Mouse (Mus musculus) intestine, postnatal 0 days (tissue): Measurements from ENCODE around the gene Gm1043. TPM values are rescaled to one million over a fixed set of nuclear protein-coding genes. Genes with fewer than 3 reads are reported as not detected.

Source experiments
- ATAC-seq: fragments of 200-750 bp; cut with Nextera tagmentation; 2 replicates; pipeline ENCODE4 v1.8.0; 2017; ENCODE audit warnings: mild to moderate bottlenecking, moderate TSS enrichment, moderate library complexity
- H3K27ac ChIP-seq: fragments of 300-500 bp; sonication (generic); 2 replicates; pipeline ENCODE4 v1.5.1; 2014; ENCODE audit warnings: mild to moderate bottlenecking, low read depth, low read length, moderate library complexity
- H3K27me3 ChIP-seq: fragments of 300-500 bp; sonication (generic); replicated peaks from 2 replicates; pipeline ENCODE4 v1.6.1; 2014; ENCODE audit warnings: low read length, mixed read lengths; ENCODE audit not compliant: control insufficient read depth, insufficient read depth
- H3K36me3 ChIP-seq: fragments of 300-500 bp; sonication (generic); 2 replicates; pipeline ENCODE4 v1.6.1; 2014; ENCODE audit warnings: mild to moderate bottlenecking, moderate library complexity; ENCODE audit not compliant: control insufficient read depth, insufficient read depth
- H3K4me1 ChIP-seq: fragments of 300-500 bp; sonication (generic); replicated peaks from 2 replicates; pipeline ENCODE4 v1.6.1; 2014; ENCODE audit warnings: antibody characterized with exemption, low read length, mixed read lengths; ENCODE audit not compliant: control insufficient read depth, insufficient read depth
- H3K4me2 ChIP-seq: fragments of 300-500 bp; sonication (generic); replicated peaks from 2 replicates; pipeline ENCODE4 v1.6.1; 2014; ENCODE audit warnings: low read depth, mild to moderate bottlenecking, moderate library complexity
- H3K4me3 ChIP-seq: fragments of 300-500 bp; sonication (generic); 2 replicates; pipeline ENCODE4 v1.5.1; 2014; ENCODE audit warnings: low read depth, low read length
- H3K9ac ChIP-seq: fragments of 300-500 bp; sonication (generic); 2 replicates; pipeline ENCODE4 v1.6.1; 2014; ENCODE audit warnings: mild to moderate bottlenecking, low read depth, low read length
- H3K9me3 ChIP-seq: fragments of 300-500 bp; sonication (generic); 2 replicates; pipeline ENCODE4 v1.6.1; 2016; ENCODE audit warnings: mixed run types; ENCODE audit not compliant: control insufficient read depth
- CTCF ChIP-seq: sonication (generic); IDR thresholded peaks from 2 replicates; pipeline ENCODE4 v1.5.1; 2016; ENCODE audit warnings: low read depth, mild to moderate bottlenecking, control low read depth, antibody characterized with exemption, moderate library complexity
- WGBS: fragments of 180-500 bp; shearing (Covaris S2); extraction: QIAGEN DNeasy Blood & Tissue Kit; methylation state at CpG from one replicate; pipeline ENCODE4 v1.1.7; 2014; 5-methylcytosine and 5-hydroxymethylcytosine counted together
- polyA plus RNA-seq: library from polyadenylated mRNA; unstranded; fragments of >200 nt; fragmentation: Nextera tagmentation; extraction: Ambion mirVana; gene quantifications from 2 replicates; pipeline ENCODE4 v1.2.1, GENCODE M21; 2015

Gm1043 gene
- polyA plus RNA-seq, 1 experiment from 2014 or later: 0.03 TPM

DNA sequence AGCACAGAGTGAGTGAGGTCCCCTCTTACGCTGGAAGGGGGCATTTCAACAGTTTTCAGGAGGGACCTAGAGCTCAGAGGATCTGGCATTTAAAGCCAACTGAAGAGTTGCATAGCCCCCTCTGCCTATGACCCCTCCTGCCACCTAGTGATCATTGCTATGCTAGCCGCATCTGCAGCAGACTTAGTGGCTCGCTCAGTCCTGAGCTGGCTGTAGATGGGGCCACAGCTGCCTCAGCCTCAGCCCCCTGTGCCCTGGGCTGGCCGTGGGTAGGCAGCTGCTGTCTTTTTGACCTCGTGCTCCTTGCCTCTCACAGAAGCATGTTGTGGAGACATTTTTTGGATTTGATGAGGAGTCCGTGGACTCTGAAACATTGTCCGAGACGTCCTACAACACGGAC is 32.0 kb downstream of the Gm1043 start:
- Histone ChIP-seq H3K27ac (no peak overlapping the region), H3K4me1 (no peaks in the 10 kb centered on the region), H3K4me3 (no peak overlapping the region), H3K4me2 (no peak overlapping the region), H3K36me3 (no peaks in the 10 kb centered on the region; the same call in 1 of the 2 replicates), H3K9ac (no peak overlapping the region), H3K9me3 (no peaks in the 10 kb centered on the region), H3K27me3 (no peaks in the 10 kb centered on the region)
- 66% methylated on average over 9 of the region's 9 CpGs for WGBS
- ATAC-seq: no peak
- peak; percentile 37; the same call in 1 of the 2 replicates for TF ChIP-seq CTCF

- no peaks in the 10 kb centered on the region for H3K27me3 ChIP-seq
- H3K9ac ChIP-seq: no peak overlapping the region
- H3K4me3 ChIP-seq: no peak overlapping the region
- 50% methylated on average over 4 of the region's 4 CpGs for WGBS
- no peak overlapping the region for H3K4me2 ChIP-seq
- ATAC-seq: no peak
- no peak overlapping the region for H3K27ac ChIP-seq
- no peaks in the 10 kb centered on the region; the same call in 1 of the 2 replicates for H3K36me3 ChIP-seq
- TF ChIP-seq CTCF: peak; percentile 84
- H3K9me3 ChIP-seq: no peaks in the 10 kb centered on the region
- no peaks in the 10 kb centered on the region for H3K4me1 ChIP-seq
Measured at GRCm38 (mm10) chr5:37118242-37118641, 33.1 kb downstream of the Gm1043 start.

- H3K36me3 ChIP-seq: no peaks in the 10 kb centered on the region; the same call in 1 of the 2 replicates
- no peak overlapping the region for H3K9ac ChIP-seq
- H3K4me2 ChIP-seq: no peak overlapping the region
- no peak overlapping the region for H3K27ac ChIP-seq
- H3K9me3 ChIP-seq: no peaks in the 10 kb centered on the region
- H3K4me3 ChIP-seq: no peak overlapping the region
- H3K27me3 ChIP-seq: no peaks in the 10 kb centered on the region
- WGBS: 73% methylated on average over 7 of the region's 7 CpGs
- TF ChIP-seq CTCF: no peak
- H3K4me1 ChIP-seq: no peaks in the 10 kb centered on the region
- ATAC-seq: no peak
Measured at GRCm38 (mm10) chr5:37121186-37121680, 36.1 kb downstream of the Gm1043 start.

DNA sequence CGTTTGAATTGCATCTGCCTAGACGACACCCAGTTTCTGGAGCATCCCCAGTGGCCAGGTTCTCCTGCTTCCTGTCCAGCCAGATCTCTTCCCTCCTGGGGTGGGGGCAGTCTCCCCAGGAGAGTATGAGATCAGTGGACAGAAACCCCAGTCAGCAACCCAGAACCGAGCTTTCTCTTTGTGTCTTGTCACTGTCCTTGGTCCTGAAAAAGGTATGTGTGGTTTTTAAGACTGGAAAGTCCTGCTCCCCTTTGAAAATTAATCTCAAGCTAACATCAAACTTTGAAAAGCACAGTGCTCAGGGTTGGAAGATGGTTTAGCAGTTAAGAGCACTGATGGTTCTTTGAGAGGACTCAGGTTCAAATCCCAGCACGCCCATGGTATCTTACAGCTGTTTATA is 46.7 kb downstream of the Gm1043 start:
- Histone ChIP-seq H3K9me3 (no peaks in the 10 kb centered on the region), H3K4me2 (no peak overlapping the region), H3K27me3 (no peaks in the 10 kb centered on the region), H3K4me1 (no peaks in the 10 kb centered on the region), H3K27ac (no peak overlapping the region), H3K4me3 (no peak overlapping the region), H3K36me3 (no peaks in the 10 kb centered on the region), H3K9ac (no peak overlapping the region)
- no peak for TF ChIP-seq CTCF
- ATAC-seq: no peak
- 45% methylated on average over 4 of the region's 4 CpGs for WGBS

GRCm38 (mm10) chr5:37141745-37142144 is 56.6 kb downstream of the Gm1043 start:
- H3K9ac ChIP-seq: no peak overlapping the region
- H3K9me3 ChIP-seq: no peaks in the 10 kb centered on the region
- H3K4me2 ChIP-seq: no peak overlapping the region
- no peaks in the 10 kb centered on the region for H3K4me1 ChIP-seq
- no peak for ATAC-seq
- no peak for TF ChIP-seq CTCF
- H3K27ac ChIP-seq: no peak overlapping the region
- H3K27me3 ChIP-seq: no peaks in the 10 kb centered on the region
- H3K4me3 ChIP-seq: no peak overlapping the region
- 79% methylated on average over 8 of the region's 8 CpGs for WGBS
- no peaks in the 10 kb centered on the region for H3K36me3 ChIP-seq

GRCm38 (mm10) chr5:37147536-37147935 is 62.4 kb downstream of the Gm1043 start:
- Histone ChIP-seq H3K4me3 (no peak overlapping the region), H3K4me1 (no peaks in the 10 kb centered on the region), H3K9ac (no peak overlapping the region), H3K4me2 (no peak overlapping the region), H3K27me3 (no peaks in the 10 kb centered on the region), H3K27ac (no peak overlapping the region), H3K9me3 (no peaks in the 10 kb centered on the region), H3K36me3 (no peaks in the 10 kb centered on the region)
- WGBS: 15% methylated on average over 4 of the region's 4 CpGs
- ATAC-seq: no peak
- TF ChIP-seq CTCF: peak; percentile 92

- H3K4me2 ChIP-seq: no peak overlapping the region
- H3K36me3 ChIP-seq: no peaks in the 10 kb centered on the region
- H3K9ac ChIP-seq: no peak overlapping the region
- no peaks in the 10 kb centered on the region for H3K4me1 ChIP-seq
- no peaks in the 10 kb centered on the region for H3K27me3 ChIP-seq
- 44% methylated on average over 5 of the region's 5 CpGs for WGBS
- H3K27ac ChIP-seq: no peak overlapping the region
- no peak for TF ChIP-seq CTCF
- peak; percentile 76 for ATAC-seq
- no peak overlapping the region for H3K4me3 ChIP-seq
- H3K9me3 ChIP-seq: no peaks in the 10 kb centered on the region
Measured at GRCm38 (mm10) chr5:37150650-37151049, 65.5 kb downstream of the Gm1043 start.
